11 mouse cellular contexts compared by ENCODE assay signal in the genomic region with DNA sequence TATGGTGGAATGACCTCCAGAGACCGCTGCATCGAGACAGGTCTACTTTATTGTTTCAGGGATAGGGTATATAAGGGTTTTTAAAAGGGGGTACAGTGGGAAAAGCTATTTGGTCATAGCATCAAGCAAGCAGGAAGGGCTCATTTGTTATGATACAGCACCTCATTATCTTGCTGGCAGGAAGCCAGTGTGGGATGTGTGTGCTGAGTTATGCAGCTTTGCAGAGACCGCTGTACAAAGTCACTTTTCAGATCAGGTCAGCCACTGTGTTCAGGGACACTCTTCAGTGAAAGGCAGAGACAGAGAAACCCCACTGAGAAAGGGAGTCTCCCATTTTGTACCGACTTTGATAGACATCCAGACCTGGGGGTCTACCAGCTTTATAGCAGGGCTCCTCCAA.
DNase-seq lines count a peak whose midpoint lies in the region; ATAC-seq and TF ChIP-seq lines count a peak whose summit lies in the region.
"Had no signal": no experiment of that assay in that cellular context is flagged by ENCODE, and none has a peak within 500 bp of the region (broad histone marks: within the 10 kb centered on the region; RNA-seq: fewer than 3 reads in every experiment).

No protein-coding gene starts in this region.

- intact Hi-C loops in left cerebral cortex, postnatal 4 days (cut with DNase I), result no loop called here

- 69% methylated on average over 4 of the region's 4 CpGs for WGBS in hindbrain, embryonic 15.5 days
- WGBS in hindbrain, embryonic 10.5 days, result 96% methylated on average over 4 of the region's 4 CpGs
- WGBS in heart, embryonic 16.5 days, result 51% methylated on average over 4 of the region's 4 CpGs
- 68% methylated on average over 4 of the region's 4 CpGs for WGBS in liver, postnatal 0 days (ENCODE audit: insufficient replicate concordance)

- H3K27ac ChIP-seq in hindbrain, embryonic 15.5 days (replicated peaks), result 0 out of 2 replicates have a peak overlapping the region, but pooled peaks have one; percentile 0
- no peak overlapping the region for H3K27ac ChIP-seq in hindbrain, embryonic 10.5 days
- peak overlapping the region; percentile 61 for H3K27ac ChIP-seq in heart, embryonic 16.5 days (ENCODE audit: low read length)
- H3K27ac ChIP-seq in liver, postnatal 0 days (ENCODE audit: low read depth), result peak overlapping the region; percentile 16; the same call in 1 of the 2 replicates
- H3K27ac ChIP-seq: forebrain, embryonic 10.5 days had no signal

- H3K4me1 ChIP-seq in hindbrain, embryonic 15.5 days (replicated peaks), result no peaks in the 10 kb centered on the region
- H3K4me1 ChIP-seq in hindbrain, embryonic 10.5 days (replicated peaks), result no peaks in the 10 kb centered on the region
- H3K4me1 ChIP-seq in heart, embryonic 16.5 days (ENCODE audit: control insufficient read depth, insufficient read depth, low read length), result peaks cover 10% of the 10 kb centered on the region
- no peaks in the 10 kb centered on the region for H3K4me1 ChIP-seq in liver, postnatal 0 days (ENCODE audit: insufficient read depth)
- H3K4me1 ChIP-seq: forebrain, embryonic 10.5 days; megakaryocyte, embryonic 14.5 days had no signal

- DNase-seq in hindbrain, embryonic 10.5 days (ENCODE audit: low spot score), result no peak
- DNase-seq in MEL-GATA-1-ER (ENCODE audit: extremely low read depth, low read depth), result peak; percentile 72
- peak; percentile 25 for DNase-seq in liver, postnatal 0 days
- DNase-seq in left cerebral cortex, postnatal 4 days, result no peak
- DNase-seq in retina, postnatal 1 day, result no peak
- no peak for DNase-seq in MN1 (ENCODE audit: low spot score)
- DNase-seq: thymus, adult 18-20 months had no signal

- H3K36me3 ChIP-seq in hindbrain, embryonic 15.5 days, result no peaks in the 10 kb centered on the region
- H3K36me3 ChIP-seq in hindbrain, embryonic 10.5 days, result no peaks in the 10 kb centered on the region
- H3K36me3 ChIP-seq in heart, embryonic 16.5 days (ENCODE audit: control insufficient read depth, insufficient read depth), result no peaks in the 10 kb centered on the region
- no peaks in the 10 kb centered on the region for H3K36me3 ChIP-seq in liver, postnatal 0 days (replicated peaks; ENCODE audit: insufficient read depth, low read length)
- H3K36me3 ChIP-seq: forebrain, embryonic 10.5 days had no signal

- H3K4me2 ChIP-seq in hindbrain, embryonic 15.5 days, result no peak overlapping the region
- no peak overlapping the region for H3K4me2 ChIP-seq in heart, embryonic 16.5 days (ENCODE audit: low read depth, low read length)
- no peak overlapping the region for H3K4me2 ChIP-seq in liver, postnatal 0 days (ENCODE audit: low read depth, low read length)

- ATAC-seq in hindbrain, embryonic 15.5 days (ENCODE audit: low FRiP score, low read depth), result no peak
- peak; percentile 85 for ATAC-seq in heart, embryonic 16.5 days (replicated peaks; ENCODE audit: extremely low read depth, insufficient read depth, low FRiP score)
- ATAC-seq in liver, postnatal 0 days, result no peak

- no peak for TF ChIP-seq CTCF in liver, postnatal 0 days (IDR thresholded peaks at IDR 0.05; ENCODE audit: low read depth)

- no peak overlapping the region for H3K4me3 ChIP-seq in hindbrain, embryonic 15.5 days
- no peak overlapping the region for H3K4me3 ChIP-seq in hindbrain, embryonic 10.5 days
- H3K4me3 ChIP-seq in heart, embryonic 16.5 days (ENCODE audit: low read length), result no peak overlapping the region
- no peak overlapping the region for H3K4me3 ChIP-seq in liver, postnatal 0 days (ENCODE audit: low read depth, low read length)
- H3K4me3 ChIP-seq: forebrain, embryonic 10.5 days; megakaryocyte, embryonic 14.5 days had no signal

- TF ChIP-seq EP300 in liver, postnatal 0 days (IDR thresholded peaks at IDR 0.05; ENCODE audit: low read depth), result no peak

- no peak overlapping the region for H3K9ac ChIP-seq in hindbrain, embryonic 15.5 days
- H3K9ac ChIP-seq in heart, embryonic 16.5 days (ENCODE audit: low read length), result no peak overlapping the region
- H3K9ac ChIP-seq in liver, postnatal 0 days (replicated peaks), result no peak overlapping the region

- H3K9me3 ChIP-seq in hindbrain, embryonic 15.5 days, result no peaks in the 10 kb centered on the region
- H3K9me3 ChIP-seq in hindbrain, embryonic 10.5 days, result peaks cover 7% of the 10 kb centered on the region
- H3K9me3 ChIP-seq in heart, embryonic 16.5 days (replicated peaks; ENCODE audit: control insufficient read depth, low read length), result peaks cover 9% of the 10 kb centered on the region
- no peaks in the 10 kb centered on the region for H3K9me3 ChIP-seq in liver, postnatal 0 days (ENCODE audit: low read length)

- H3K27me3 ChIP-seq in hindbrain, embryonic 15.5 days, result no peaks in the 10 kb centered on the region
- H3K27me3 ChIP-seq in hindbrain, embryonic 10.5 days (ENCODE audit: insufficient read depth, poor library complexity, severe bottlenecking), result no peaks in the 10 kb centered on the region
- H3K27me3 ChIP-seq in heart, embryonic 16.5 days (ENCODE audit: control insufficient read depth, insufficient read depth, low read length), result no peaks in the 10 kb centered on the region
- no peaks in the 10 kb centered on the region for H3K27me3 ChIP-seq in liver, postnatal 0 days (ENCODE audit: insufficient read depth, low read length)
- H3K27me3 ChIP-seq: megakaryocyte, embryonic 14.5 days had no signal

Comparison
In these comparisons a context has a peak if more than half of its experiments do, and no peak if none do; other contexts are left out.
1. DNase-seq: peak in MEL-GATA-1-ER (single experiment) and liver, postnatal 0 days (single experiment); none in hindbrain, embryonic 10.5 days (single experiment), left cerebral cortex, postnatal 4 days (single experiment), retina, postnatal 1 day (single experiment) and MN1 (single experiment).